Mouse (Mus musculus) myocyte (in vitro differentiated cells): ENCODE measurements around the gene Rnf183. TPM values are rescaled to one million over a fixed set of nuclear protein-coding genes. Genes with fewer than 3 reads are reported as not detected.
"Not testable (repeated sequence)": the region's sequence is repeated elsewhere in the genome, so short reads cannot be mapped to it uniquely, and the experiment has no call there.

Experiments used
- H3K27me3 ChIP-seq: one replicate; pipeline ENCODE4 v1.6.1; 2011; ENCODE audit not compliant: control insufficient read depth, insufficient read depth, insufficient read length
- H3K36me3 ChIP-seq: one replicate; pipeline ENCODE4 v1.6.1; 2011; ENCODE audit not compliant: control insufficient read depth, insufficient read depth
- H3K4me2 ChIP-seq: one replicate; pipeline ENCODE4 v1.6.1; 2011; ENCODE audit warnings: low read depth, control low read depth
- H3K4me3 ChIP-seq: one replicate; pipeline ENCODE4 v1.5.1; 2011; ENCODE audit warnings: mild to moderate bottlenecking, control low read depth, moderate library complexity
- H3K79me2 ChIP-seq: one replicate; pipeline ENCODE4 v1.6.1; 2011; ENCODE audit not compliant: control insufficient read depth, insufficient read depth
- H3ac ChIP-seq: one replicate; pipeline ENCODE4 v1.6.1; 2011; ENCODE audit not compliant: control insufficient read depth, insufficient read length
- CEBPB ChIP-seq: IDR thresholded peaks from 2 replicates; pipeline ENCODE4 v1.6.1; 2011; ENCODE audit warnings: mild to moderate bottlenecking, moderate library complexity; ENCODE audit not compliant: poor library complexity, insufficient read depth, severe bottlenecking
- E2F4 ChIP-seq: IDR thresholded peaks from one replicate; pipeline ENCODE4 v1.6.1; 2011; ENCODE audit warnings: mild to moderate bottlenecking, control low read depth, moderate library complexity; ENCODE audit not compliant: insufficient read depth
- MAX ChIP-seq: IDR thresholded peaks from one replicate; pipeline ENCODE4 v1.6.1; 2011; ENCODE audit warnings: low read depth, mild to moderate bottlenecking, control low read depth
- MYOD1 ChIP-seq, 3 experiments: IDR thresholded peaks; one replicate each; pipeline ENCODE4 v1.6.1; 2011; ENCODE audit warnings: control low read depth in 2 of 3, low read depth in 2 of 3, mild to moderate bottlenecking in 2 of 3, moderate library complexity in 1 of 3; ENCODE audit not compliant: insufficient read length in 2 of 3, control insufficient read depth in 1 of 3
- MYOG ChIP-seq, 3 experiments: IDR thresholded peaks; one replicate each; pipeline ENCODE4 v1.6.1; 2011; ENCODE audit warnings: control low read depth in 2 of 3, low read depth in 2 of 3, mild to moderate bottlenecking in 2 of 3; ENCODE audit not compliant: insufficient read length in 2 of 3, control insufficient read depth in 1 of 3, insufficient read depth in 1 of 3
- POLR2A ChIP-seq: IDR thresholded peaks from one replicate; pipeline ENCODE4 v1.6.1; 2011; ENCODE audit warnings: low read depth, mild to moderate bottlenecking, control low read depth, moderate library complexity; ENCODE audit not compliant: insufficient read length
- POLR2AphosphoS2 ChIP-seq: IDR thresholded peaks from one replicate; pipeline ENCODE4 v1.6.1; 2011; ENCODE audit warnings: low read depth, control low read depth; ENCODE audit not compliant: insufficient read length
- REST ChIP-seq: IDR thresholded peaks from one replicate; pipeline ENCODE4 v1.6.1; 2011; ENCODE audit warnings: mild to moderate bottlenecking, control low read depth, moderate library complexity; ENCODE audit not compliant: insufficient read depth, insufficient read length
- SRF ChIP-seq: IDR thresholded peaks from one replicate; pipeline ENCODE4 v1.6.1; 2011; ENCODE audit warnings: low read depth; ENCODE audit not compliant: control insufficient read depth, insufficient read length
- TCF12 ChIP-seq: IDR thresholded peaks from one replicate; pipeline ENCODE4 v1.6.1; 2011; ENCODE audit warnings: mild to moderate bottlenecking, control low read depth; ENCODE audit not compliant: poor library complexity, insufficient read depth, severe bottlenecking
- TCF3 ChIP-seq: IDR thresholded peaks from one replicate; pipeline ENCODE4 v1.6.1; 2011; ENCODE audit warnings: low read depth, control low read depth; ENCODE audit not compliant: insufficient read length
- USF1 ChIP-seq: IDR thresholded peaks from one replicate; pipeline ENCODE4 v1.6.1; 2011; ENCODE audit warnings: low read depth, mild to moderate bottlenecking, control low read depth, moderate library complexity
- polyA plus RNA-seq: library from polyadenylated mRNA; unstranded; fragments of >200 nt; fragmentation: generic; extraction: Trizol; gene quantifications from one replicate; pipeline ENCODE4 v1.2.1, GENCODE M21; 2012; ENCODE audit warnings: missing spikeins

The Rnf183 gene
- not detected for polyA plus RNA-seq

DNA sequence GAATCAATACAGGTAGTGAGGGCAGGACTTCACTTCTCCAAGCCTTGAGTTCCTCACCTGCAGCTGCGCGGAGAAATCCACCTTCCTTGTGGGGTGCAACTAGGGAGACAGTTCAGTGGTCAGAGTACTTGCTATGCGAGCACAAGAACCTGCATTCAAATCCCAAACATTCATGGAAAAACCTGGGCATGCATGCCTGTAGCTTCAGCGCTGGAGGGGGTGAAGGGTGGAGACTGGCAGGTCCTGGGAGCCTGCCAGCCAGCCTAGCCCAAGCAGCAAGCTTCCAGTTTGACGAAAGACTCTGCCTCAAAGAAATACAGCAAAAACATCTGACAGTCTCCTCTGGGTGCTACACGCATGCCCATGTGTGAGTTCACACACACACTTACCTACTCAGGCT, at the start of gene Rnf183:
Rnf183 (minus strand) TSS at position 172 of the 400 bp plus-strand sequence.
- Histone ChIP-seq H3K27me3 (no peaks in the 10 kb centered on the region), H3K79me2 (no peaks in the 10 kb centered on the region), H3K4me2 (no peak within 1 kb of the TSS), H3K4me3 (no peak within 1 kb of the TSS), H3ac (no peak within 1 kb of the TSS), H3K36me3 (no peaks in the 10 kb centered on the region)
- no peak for TF ChIP-seq TCF3
- TF ChIP-seq POLR2A = no peak

DNA sequence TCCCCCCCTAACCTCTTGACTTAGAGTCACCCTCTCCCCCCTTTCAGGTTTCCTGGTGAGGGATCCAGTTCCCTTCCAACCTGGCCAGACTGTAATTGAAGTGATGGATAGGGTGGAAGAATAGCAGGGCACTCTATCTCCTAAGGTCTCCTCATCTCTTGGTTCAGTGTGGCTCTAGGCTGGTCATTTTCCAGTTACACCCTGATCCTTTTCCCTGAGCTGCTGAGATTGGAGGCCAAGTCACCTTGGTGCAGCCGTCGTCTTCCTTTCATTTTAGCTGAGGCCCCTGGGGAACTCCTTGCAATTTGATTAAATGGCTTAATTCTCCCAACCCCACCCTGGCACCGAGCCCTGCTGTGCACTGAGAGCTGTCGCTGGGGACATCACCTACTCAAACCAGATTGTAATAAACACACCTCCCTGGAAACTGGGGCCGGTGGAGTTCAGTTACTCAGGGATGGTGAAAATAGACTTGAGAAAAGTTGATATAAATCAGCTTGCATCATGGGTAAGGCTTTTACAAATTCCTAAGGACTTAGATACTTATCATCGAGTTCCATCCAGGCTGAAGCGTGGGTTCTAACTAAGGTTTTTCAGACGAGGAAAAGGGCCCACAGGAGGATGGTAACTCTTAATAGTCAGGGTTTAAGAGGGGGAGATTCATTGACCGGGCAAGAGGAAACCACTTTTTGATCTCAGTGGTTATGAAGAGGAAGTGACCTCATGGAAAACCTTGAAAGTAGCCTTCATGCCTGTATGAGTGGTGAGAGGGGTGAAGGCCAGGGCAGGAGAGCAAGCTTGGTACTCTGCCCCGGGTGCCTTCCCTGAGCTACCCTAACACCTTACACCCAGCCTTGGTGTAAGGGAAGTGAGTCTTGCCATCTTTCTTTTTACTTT, 45.9 kb upstream of the Rnf183 start:
- Histone ChIP-seq H3K4me3 (no peak overlapping the region), H3ac (no peak overlapping the region), H3K27me3 (no peaks in the 10 kb centered on the region), H3K79me2 (no peaks in the 10 kb centered on the region), H3K36me3 (no peaks in the 10 kb centered on the region), H3K4me2 (no peak overlapping the region)
- TF ChIP-seq TCF3 (no peak), MYOG (IDR thresholded peaks at IDR 0.05; ENCODE audit: control insufficient read depth in 1 of 3, insufficient read depth in 1 of 3, insufficient read length in 2 of 3, low read depth in 2 of 3) (no peak), E2F4 (no peak), POLR2A (no peak), MYOD1 (IDR thresholded peaks at IDR 0.05; ENCODE audit: control insufficient read depth in 1 of 3, insufficient read length in 2 of 3, low read depth in 2 of 3) (no peak), USF1 (no peak)

DNA sequence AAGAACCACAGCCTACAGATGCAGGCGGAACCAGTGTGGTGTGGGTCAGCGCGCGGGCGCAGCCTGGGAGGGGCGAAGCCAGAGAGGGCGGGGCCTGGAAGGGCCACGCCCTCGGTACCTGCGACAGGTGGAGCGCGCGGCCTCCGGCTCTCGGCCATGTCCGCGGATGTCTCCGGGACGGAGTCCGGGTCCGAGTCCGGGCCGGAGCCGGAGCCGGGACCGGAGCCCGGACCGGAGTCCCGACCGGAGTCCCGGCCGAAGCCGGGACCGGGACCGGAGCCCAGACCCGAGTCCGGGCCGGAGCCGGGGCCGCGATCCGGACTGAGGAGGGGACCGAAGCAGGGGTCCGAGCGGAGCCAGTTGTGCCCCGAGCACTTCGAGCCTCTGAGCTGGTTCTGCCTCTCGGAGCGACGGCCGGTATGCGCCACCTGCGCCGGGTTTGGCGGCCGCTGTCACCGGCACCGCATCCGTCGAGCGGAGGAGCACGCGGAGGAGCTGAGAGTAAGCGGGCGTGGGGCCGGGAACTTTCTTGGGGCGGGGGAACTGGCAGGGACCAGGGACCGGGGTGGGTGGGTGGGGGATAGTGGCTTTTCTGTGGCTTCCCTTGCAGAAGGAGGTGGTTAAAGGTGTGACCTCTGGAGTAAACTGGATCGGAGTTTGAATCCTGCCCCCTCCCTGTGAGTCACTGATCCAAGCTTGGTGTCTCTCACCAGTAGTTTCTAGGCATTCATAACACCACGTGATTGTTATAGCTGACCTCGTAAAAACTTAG, 45.1 kb upstream of the Rnf183 start, which contains the start of gene Bspry:
Bspry (plus strand) TSS at position 117 of the 772 bp plus-strand sequence.
- H3K27me3 ChIP-seq = no peaks in the 10 kb centered on the region
- TF ChIP-seq MYOD1 (IDR thresholded peaks at IDR 0.05; ENCODE audit: control insufficient read depth in 1 of 3, insufficient read length in 2 of 3, low read depth in 2 of 3) (no peak), POLR2A (no peak), SRF (no peak), E2F4 (no peak), CEBPB (no peak), REST (no peak), MYOG (IDR thresholded peaks at IDR 0.05; ENCODE audit: control insufficient read depth in 1 of 3, insufficient read depth in 1 of 3, insufficient read length in 2 of 3, low read depth in 2 of 3) (no peak), TCF12 (no peak)
- no peak within 1 kb of the TSS for H3ac ChIP-seq
- H3K4me3 ChIP-seq = no peak within 1 kb of the TSS
- H3K79me2 ChIP-seq = no peaks in the 10 kb centered on the region
- no peaks in the 10 kb centered on the region for H3K36me3 ChIP-seq
- no peak within 1 kb of the TSS for H3K4me2 ChIP-seq

DNA sequence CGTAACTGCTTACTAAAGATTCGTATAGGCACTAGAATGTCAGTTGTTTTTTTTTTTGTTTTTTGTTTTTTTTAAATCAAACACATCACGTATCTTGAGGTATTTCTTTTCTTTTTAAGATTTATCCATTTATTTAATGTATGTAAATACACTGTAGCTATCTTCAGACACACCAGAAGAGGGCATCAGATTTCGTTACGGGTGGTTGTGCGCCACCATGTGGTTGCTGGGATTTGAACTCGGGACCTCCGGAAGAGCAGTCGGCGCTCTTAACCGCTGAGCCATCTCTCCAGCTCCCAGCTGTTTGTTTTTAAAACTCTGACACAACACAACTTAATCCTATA, 44.5 kb upstream of the Rnf183 start:
- H3K79me2 ChIP-seq, H3ac ChIP-seq, H3K36me3 ChIP-seq, H3K4me2 ChIP-seq, H3K4me3 ChIP-seq, H3K27me3 ChIP-seq: not testable (repeated sequence)

DNA sequence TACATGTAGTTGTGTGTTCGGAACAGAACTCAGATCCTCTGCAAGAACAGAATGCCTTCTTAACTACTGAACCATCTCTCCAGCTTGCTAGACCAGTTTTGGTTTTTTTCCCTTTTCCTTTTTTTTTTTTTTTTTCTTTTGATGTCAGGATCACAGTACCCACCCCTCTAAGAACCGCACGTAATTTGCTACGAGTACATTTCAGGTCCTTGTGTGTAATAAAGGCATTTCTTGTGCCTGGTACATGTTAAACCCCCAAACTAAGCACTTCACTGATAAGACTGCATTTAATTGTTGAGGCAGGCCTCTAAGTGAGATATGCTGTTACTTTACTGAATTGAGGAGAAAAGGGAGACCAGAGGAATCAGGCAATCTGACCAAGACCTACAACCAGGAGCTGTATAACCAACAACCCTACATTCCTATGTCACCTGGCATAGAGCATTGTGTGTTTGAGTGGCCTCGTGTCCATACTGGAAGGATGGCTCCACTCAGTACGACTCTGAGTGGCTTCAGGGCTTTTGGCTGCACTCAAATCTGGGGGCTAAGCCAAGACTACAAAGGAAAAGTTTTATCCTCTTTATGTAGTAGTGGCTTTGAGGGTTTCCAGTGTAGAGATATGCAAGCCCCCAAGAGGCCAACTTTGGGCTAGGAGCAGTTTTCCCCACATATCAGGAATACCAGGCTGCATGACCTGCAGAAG, 42.6 kb upstream of the Rnf183 start:
- TF ChIP-seq CEBPB (no peak), SRF (no peak)
- H3K4me3 ChIP-seq = no peak overlapping the region
- no peak overlapping the region for H3ac ChIP-seq
- H3K36me3 ChIP-seq = no peaks in the 10 kb centered on the region
- no peaks in the 10 kb centered on the region for H3K79me2 ChIP-seq
- H3K4me2 ChIP-seq = no peak overlapping the region
- no peaks in the 10 kb centered on the region for H3K27me3 ChIP-seq

DNA sequence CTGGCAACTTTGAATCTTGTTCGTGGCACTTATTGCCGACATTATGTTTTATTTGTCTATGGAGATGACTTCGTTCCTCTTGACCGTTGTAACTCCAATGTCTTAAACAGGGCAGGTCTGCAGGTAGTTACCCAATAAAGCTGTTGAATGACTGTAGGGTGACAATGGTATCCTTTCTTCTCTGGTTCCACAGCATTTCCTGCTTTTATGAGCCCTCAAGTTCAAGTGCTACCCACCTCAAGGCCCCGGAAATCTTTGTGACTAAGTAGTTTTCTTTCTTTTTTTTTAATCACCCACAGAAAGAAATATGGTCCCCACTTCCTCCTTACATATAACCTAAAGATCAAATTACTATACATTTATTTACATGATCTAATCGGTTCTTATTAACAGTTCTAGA, 40.7 kb upstream of the Rnf183 start:
- Histone ChIP-seq H3K27me3 (no peaks in the 10 kb centered on the region), H3K79me2 (no peaks in the 10 kb centered on the region), H3ac (no peak overlapping the region), H3K36me3 (no peaks in the 10 kb centered on the region), H3K4me2 (peak overlapping the region; percentile 25), H3K4me3 (no peak overlapping the region)
- TF ChIP-seq CEBPB (no peak), SRF (no peak), MAX (no peak), MYOG (IDR thresholded peaks at IDR 0.05; ENCODE audit: control insufficient read depth in 1 of 3, insufficient read depth in 1 of 3, insufficient read length in 2 of 3, low read depth in 2 of 3) (no peak), MYOD1 (IDR thresholded peaks at IDR 0.05; ENCODE audit: control insufficient read depth in 1 of 3, insufficient read length in 2 of 3, low read depth in 2 of 3) (no peak), REST (no peak), E2F4 (no peak), TCF3 (no peak), POLR2A (no peak), POLR2AphosphoS2 (no peak), USF1 (no peak), TCF12 (no peak)
